Mouse (Mus musculus): ENCODE data around the gene Fam207a. TPM values are rescaled to one million over a fixed set of nuclear protein-coding genes. Genes with fewer than 3 reads are reported as not detected.

Fam207a gene
- polyA plus RNA-seq, 2 experiments, result 13.9 to 16.7 TPM

DNA sequence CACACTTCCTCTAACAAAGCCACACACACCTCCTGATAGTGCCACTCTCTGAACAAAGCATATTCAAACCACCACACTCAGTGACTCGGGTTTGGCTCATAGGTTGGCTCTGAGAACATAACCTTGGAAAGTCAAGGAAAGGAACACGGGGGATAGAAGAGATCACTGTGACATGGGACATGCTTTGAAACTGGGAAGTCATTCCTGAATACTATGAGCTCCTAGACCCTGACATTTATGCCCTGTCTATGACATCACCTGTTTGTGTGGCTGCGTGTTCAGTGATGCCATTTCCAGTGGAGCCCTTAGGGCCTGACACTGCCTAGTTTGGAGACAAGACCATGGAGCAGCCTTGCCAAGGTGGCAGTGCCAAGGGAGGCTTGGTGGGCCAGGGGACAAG is 57.9 kb downstream of the Fam207a start:
- ATAC-seq (ENCODE audit: insufficient read depth), result no peak
- no peak overlapping the region for H3K27ac ChIP-seq
- 43% methylated on average over 3 of the region's 3 CpGs for WGBS (ENCODE audit: insufficient replicate concordance)

GRCm38 (mm10) chr10:77456507-77456906 is 59.1 kb downstream of the Fam207a start:
- DNase-seq (ENCODE audit: low read depth in 3 of 3, low spot score in 3 of 3), result no peak
- no peak for ATAC-seq (ENCODE audit: insufficient read depth)

More for the DNA sequence above, 57.9 kb downstream of the Fam207a start:
- no peaks in the 10 kb centered on the region for H3K4me1 ChIP-seq (replicated peaks; ENCODE audit: control insufficient read depth in 2 of 2, insufficient read depth in 2 of 2, low read length in 1 of 2)
- H3K4me2 ChIP-seq (ENCODE audit: low read depth), result no peak overlapping the region
- no peak overlapping the region for H3K9ac ChIP-seq (replicated peaks)
- H3K4me3 ChIP-seq (ENCODE audit: insufficient read depth in 1 of 2, low read depth in 2 of 2, low read length in 2 of 2), result no peak overlapping the region
- no peak for DNase-seq (ENCODE audit: low read depth in 3 of 3, low spot score in 3 of 3)
- H3K27me3 ChIP-seq (ENCODE audit: control insufficient read depth, insufficient read depth, low read length), result no peaks in the 10 kb centered on the region
- H3K9me3 ChIP-seq (ENCODE audit: control insufficient read depth, low read length), result no peaks in the 10 kb centered on the region
- no peaks in the 10 kb centered on the region for H3K36me3 ChIP-seq (replicated peaks; ENCODE audit: control insufficient read depth, insufficient read depth, low read depth)
- no peak for TF ChIP-seq CTCF (IDR thresholded peaks at IDR 0.05; ENCODE audit: low read depth)

GRCm38 (mm10) chr10:77455251-77456010 is 60.2 kb downstream of the Fam207a start:
- Histone ChIP-seq H3K27ac (no peak overlapping the region), H3K27me3 (ENCODE audit: control insufficient read depth, insufficient read depth, low read length) (no peaks in the 10 kb centered on the region), H3K4me1 (replicated peaks; ENCODE audit: control insufficient read depth in 2 of 2, insufficient read depth in 2 of 2, low read length in 1 of 2) (no peaks in the 10 kb centered on the region), H3K4me2 (ENCODE audit: low read depth) (no peak overlapping the region), H3K9me3 (ENCODE audit: control insufficient read depth, low read length) (no peaks in the 10 kb centered on the region), H3K4me3 (ENCODE audit: insufficient read depth in 1 of 2, low read depth in 2 of 2, low read length in 2 of 2) (no peak overlapping the region), H3K36me3 (replicated peaks; ENCODE audit: control insufficient read depth, insufficient read depth, low read depth) (no peaks in the 10 kb centered on the region), H3K9ac (replicated peaks) (no peak overlapping the region)
- no peak for DNase-seq (ENCODE audit: low read depth in 3 of 3, low spot score in 3 of 3)
- 56% methylated on average over 14 of the region's 14 CpGs for WGBS (ENCODE audit: insufficient replicate concordance)
- no peak for ATAC-seq (ENCODE audit: insufficient read depth)
- TF ChIP-seq EP300 (IDR thresholded peaks at IDR 0.05; ENCODE audit: low read depth), result no peak
- TF ChIP-seq CTCF (IDR thresholded peaks at IDR 0.05; ENCODE audit: low read depth), result no peak

More at GRCm38 (mm10) chr10:77456507-77456906, 59.1 kb downstream of the Fam207a start:
- no peaks in the 10 kb centered on the region for H3K36me3 ChIP-seq (replicated peaks; ENCODE audit: control insufficient read depth, insufficient read depth, low read depth)
- WGBS (ENCODE audit: insufficient replicate concordance), result 61% methylated on average over 7 of the region's 7 CpGs
- H3K4me3 ChIP-seq (ENCODE audit: insufficient read depth in 1 of 2, low read depth in 2 of 2, low read length in 2 of 2), result no peak overlapping the region
- H3K4me1 ChIP-seq (replicated peaks; ENCODE audit: control insufficient read depth in 2 of 2, insufficient read depth in 2 of 2, low read length in 1 of 2), result no peaks in the 10 kb centered on the region
- H3K9me3 ChIP-seq (ENCODE audit: control insufficient read depth, low read length), result no peaks in the 10 kb centered on the region
- TF ChIP-seq EP300 (IDR thresholded peaks at IDR 0.05; ENCODE audit: low read depth) (no peak), CTCF (IDR thresholded peaks at IDR 0.05; ENCODE audit: low read depth) (no peak)
- no peak overlapping the region for H3K4me2 ChIP-seq (ENCODE audit: low read depth)
- H3K27ac ChIP-seq, result no peak overlapping the region
- H3K27me3 ChIP-seq (ENCODE audit: control insufficient read depth, insufficient read depth, low read length), result no peaks in the 10 kb centered on the region
- H3K9ac ChIP-seq (replicated peaks), result no peak overlapping the region

GRCm38 (mm10) chr10:77454795-77455194 is 60.8 kb downstream of the Fam207a start:
- WGBS (ENCODE audit: insufficient replicate concordance), result 60% methylated on average over 6 of the region's 6 CpGs
- Histone ChIP-seq H3K27ac (no peak overlapping the region), H3K9me3 (ENCODE audit: control insufficient read depth, low read length) (no peaks in the 10 kb centered on the region), H3K27me3 (ENCODE audit: control insufficient read depth, insufficient read depth, low read length) (no peaks in the 10 kb centered on the region), H3K4me2 (ENCODE audit: low read depth) (no peak overlapping the region), H3K4me3 (ENCODE audit: insufficient read depth in 1 of 2, low read depth in 2 of 2, low read length in 2 of 2) (no peak overlapping the region), H3K9ac (replicated peaks) (no peak overlapping the region), H3K4me1 (replicated peaks; ENCODE audit: control insufficient read depth in 2 of 2, insufficient read depth in 2 of 2, low read length in 1 of 2) (no peaks in the 10 kb centered on the region), H3K36me3 (replicated peaks; ENCODE audit: control insufficient read depth, insufficient read depth, low read depth) (no peaks in the 10 kb centered on the region)
- ATAC-seq (ENCODE audit: insufficient read depth) (no peak), DNase-seq (ENCODE audit: low read depth in 3 of 3, low spot score in 3 of 3) (no peak)
- TF ChIP-seq CTCF (IDR thresholded peaks at IDR 0.05; ENCODE audit: low read depth), result no peak
- no peak for TF ChIP-seq EP300 (IDR thresholded peaks at IDR 0.05; ENCODE audit: low read depth)

GRCm38 (mm10) chr10:77451822-77452221 is 63.8 kb downstream of the Fam207a start:
- TF ChIP-seq CTCF (IDR thresholded peaks at IDR 0.05; ENCODE audit: low read depth) (no peak), EP300 (IDR thresholded peaks at IDR 0.05; ENCODE audit: low read depth) (no peak)
- Histone ChIP-seq H3K27me3 (ENCODE audit: control insufficient read depth, insufficient read depth, low read length) (0 out of 2 replicates have a peak, but pooled peaks cover 3% of the 10 kb centered on the region), H3K36me3 (replicated peaks; ENCODE audit: control insufficient read depth, insufficient read depth, low read depth) (no peaks in the 10 kb centered on the region), H3K4me2 (ENCODE audit: low read depth) (no peak overlapping the region), H3K9me3 (ENCODE audit: control insufficient read depth, low read length) (no peaks in the 10 kb centered on the region), H3K9ac (replicated peaks) (no peak overlapping the region), H3K27ac (no peak overlapping the region), H3K4me3 (ENCODE audit: insufficient read depth in 1 of 2, low read depth in 2 of 2, low read length in 2 of 2) (no peak overlapping the region), H3K4me1 (replicated peaks; ENCODE audit: control insufficient read depth in 2 of 2, insufficient read depth in 2 of 2, low read length in 1 of 2) (no peaks in the 10 kb centered on the region)
- ATAC-seq (ENCODE audit: insufficient read depth), result no peak
- whole genome bisulfite sequencing (ENCODE audit: insufficient replicate concordance), result 69% methylated on average over 4 of the region's 4 CpGs
- DNase-seq (ENCODE audit: low read depth in 3 of 3, low spot score in 3 of 3), result no peak
